Mouse (Mus musculus) spleen, postnatal 14 days (tissue): ENCODE results near the gene Kdelc2.

Experiments
- DNase-seq, 2 experiments: peaks; one replicate each; pipeline ENCODE4 v3.0.0; 2021 to 2022; ENCODE audit warnings: low spot score in 2 of 2

Kdelc2 gene

DNA sequence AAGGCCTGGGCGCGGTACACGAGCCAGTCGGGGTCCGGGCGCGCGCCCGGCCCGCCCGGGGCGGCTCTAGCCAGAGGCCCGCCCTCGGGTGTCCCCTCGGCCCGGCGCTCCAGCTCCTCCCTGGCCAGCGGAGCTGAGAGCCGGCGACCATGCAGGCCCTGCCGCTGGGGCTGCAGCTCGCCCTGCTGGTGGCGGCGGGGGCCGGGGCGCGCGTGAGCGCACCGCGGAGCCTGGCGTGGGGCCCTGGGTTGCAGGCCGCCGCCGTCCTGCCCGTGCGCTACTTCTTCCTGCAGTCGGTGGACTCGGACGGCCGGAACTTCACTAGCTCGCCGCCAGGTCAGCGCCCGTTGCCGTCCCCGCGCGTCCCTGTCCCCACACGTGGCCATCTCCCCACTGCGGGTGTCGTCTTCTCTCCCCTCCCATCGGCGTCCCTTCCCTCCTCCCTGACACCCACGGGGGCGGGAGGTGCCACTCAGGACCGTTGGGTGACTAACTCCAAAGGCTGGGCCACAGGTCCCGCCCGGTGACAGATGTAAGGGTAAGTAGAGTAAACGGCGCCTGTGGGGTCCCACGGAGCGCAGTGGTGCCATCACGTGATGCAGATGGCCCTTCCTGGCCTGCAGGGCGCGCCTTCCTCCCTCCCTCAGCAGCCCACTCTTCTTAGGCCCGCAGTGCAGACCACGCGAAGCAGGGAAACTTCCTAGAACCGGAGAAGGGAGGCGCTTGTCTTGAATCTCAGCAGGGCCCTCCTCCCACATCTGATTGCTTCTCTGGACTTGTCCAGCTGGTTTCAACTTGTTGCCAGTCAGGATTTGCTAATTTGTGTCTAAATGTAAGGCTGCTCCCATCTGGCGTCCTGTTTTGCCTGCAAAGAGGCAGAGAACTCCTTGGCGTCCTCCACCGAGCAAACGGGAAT, at the start of gene Kdelc2:
Gene Kdelc2, plus strand, starts transcription at position 75 of the 916 bp plus-strand sequence.
- DNase-seq, result peak in 1 of 2 experiments; percentile 22

- DNase-seq, result no peak
Measured at GRCm38 (mm10) chr9:53335131-53335530, 48.7 kb upstream of the Kdelc2 start.

- no peak for DNase-seq
Measured at GRCm38 (mm10) chr9:53339603-53340002, 44.2 kb upstream of the Kdelc2 start.

DNA sequence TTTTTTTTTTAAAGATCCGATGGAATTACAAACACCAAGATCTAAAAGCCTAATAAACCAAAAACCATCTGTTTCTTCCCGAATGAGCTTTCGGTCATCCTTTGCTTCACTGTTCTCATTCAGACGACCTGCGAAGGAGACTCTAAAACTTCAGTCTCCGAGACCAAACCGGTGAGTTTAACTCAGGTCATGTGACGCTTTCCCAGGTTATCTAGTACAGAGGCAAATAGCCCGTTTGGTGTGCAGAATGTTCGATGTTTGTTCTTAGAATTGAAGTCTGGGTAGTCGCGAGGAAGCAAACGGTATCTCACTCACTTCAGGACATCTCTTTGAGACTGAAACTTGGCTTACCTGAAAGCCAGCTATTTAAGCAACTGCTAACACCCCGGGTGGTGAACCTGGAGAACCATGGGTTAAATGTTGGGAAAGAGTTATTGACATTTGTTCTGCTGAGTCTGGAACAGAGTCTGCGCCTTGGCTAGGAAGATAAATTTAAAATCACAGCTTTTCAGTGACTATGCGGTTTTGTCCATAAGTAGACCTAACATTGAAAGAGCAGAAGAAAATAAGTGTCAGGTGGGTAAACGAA, 43.4 kb upstream of the Kdelc2 start:
- no peak for DNase-seq

GRCm38 (mm10) chr9:53340969-53341368, 42.9 kb upstream of the Kdelc2 start:
- no peak for DNase-seq

GRCm38 (mm10) chr9:53341981-53342380, 41.8 kb upstream of the Kdelc2 start:
- DNase-seq, result no peak

- no peak for DNase-seq
Measured at GRCm38 (mm10) chr9:53344646-53345432, 39.0 kb upstream of the Kdelc2 start.

DNA sequence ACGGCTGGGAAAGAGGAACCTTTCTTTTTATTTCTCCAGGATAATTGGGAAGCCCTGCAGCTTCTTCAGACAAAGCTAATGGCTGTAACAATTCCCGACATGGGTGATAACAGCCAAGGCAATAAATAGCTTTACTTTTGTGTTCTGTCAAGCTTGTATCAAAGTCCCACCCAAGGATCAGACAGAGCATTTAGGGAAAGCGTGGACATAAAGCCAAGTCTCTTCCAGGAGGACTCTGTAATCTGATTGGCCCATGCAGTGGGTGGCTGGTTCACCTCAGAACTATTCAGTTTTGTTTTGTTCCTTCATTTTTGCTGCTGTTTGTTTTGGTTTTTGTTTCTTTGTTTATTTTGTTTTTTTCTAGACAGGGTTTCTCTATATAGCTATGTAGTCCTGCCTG, 38.1 kb upstream of the Kdelc2 start:
- no peak for DNase-seq

GRCm38 (mm10) chr9:53346402-53346801, 37.4 kb upstream of the Kdelc2 start:
- no peak for DNase-seq

- DNase-seq, result no peak
Measured at GRCm38 (mm10) chr9:53349211-53349610, 34.6 kb upstream of the Kdelc2 start.

DNA sequence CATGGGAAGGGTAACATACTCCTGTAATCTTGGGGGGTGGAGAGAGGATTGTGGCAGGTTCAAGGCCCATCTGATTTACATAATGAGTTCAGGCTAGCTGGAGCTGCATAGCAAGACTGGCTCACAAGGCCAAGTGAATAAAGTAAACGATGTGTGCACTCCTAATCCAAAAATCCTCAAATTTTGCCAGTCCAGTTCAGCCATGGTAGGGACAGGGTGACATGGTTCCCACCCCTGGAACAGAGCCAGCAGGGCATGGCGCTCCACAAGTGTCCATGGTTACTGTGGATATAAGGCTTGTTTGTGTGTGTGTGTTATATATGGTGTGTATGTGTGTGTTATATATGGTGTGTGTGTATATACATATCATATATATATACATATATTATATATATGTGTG, 33.5 kb upstream of the Kdelc2 start:
- no peak for DNase-seq

GRCm38 (mm10) chr9:53351899-53352298, 31.9 kb upstream of the Kdelc2 start:
- DNase-seq, result no peak

DNA sequence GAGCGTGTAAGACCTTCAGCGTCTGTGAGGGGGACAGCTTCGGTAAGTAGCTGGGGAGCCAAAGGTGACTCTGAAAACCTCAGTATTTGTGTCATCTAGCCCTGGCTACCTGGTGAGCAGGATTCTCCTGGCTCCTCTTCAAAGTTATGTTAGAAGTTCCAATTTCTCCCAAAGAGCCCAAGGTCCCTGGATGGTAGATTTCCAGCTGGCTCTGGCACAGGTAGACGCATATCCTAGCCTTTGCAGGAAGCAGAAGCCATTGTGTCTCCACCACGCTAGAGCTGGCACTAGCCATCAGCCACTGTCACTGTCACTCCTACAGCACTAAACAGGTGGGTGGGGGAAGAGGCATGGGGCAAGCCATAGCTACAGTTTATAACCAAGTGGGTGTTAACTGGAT, 30.7 kb upstream of the Kdelc2 start:
- DNase-seq, result no peak

DNA sequence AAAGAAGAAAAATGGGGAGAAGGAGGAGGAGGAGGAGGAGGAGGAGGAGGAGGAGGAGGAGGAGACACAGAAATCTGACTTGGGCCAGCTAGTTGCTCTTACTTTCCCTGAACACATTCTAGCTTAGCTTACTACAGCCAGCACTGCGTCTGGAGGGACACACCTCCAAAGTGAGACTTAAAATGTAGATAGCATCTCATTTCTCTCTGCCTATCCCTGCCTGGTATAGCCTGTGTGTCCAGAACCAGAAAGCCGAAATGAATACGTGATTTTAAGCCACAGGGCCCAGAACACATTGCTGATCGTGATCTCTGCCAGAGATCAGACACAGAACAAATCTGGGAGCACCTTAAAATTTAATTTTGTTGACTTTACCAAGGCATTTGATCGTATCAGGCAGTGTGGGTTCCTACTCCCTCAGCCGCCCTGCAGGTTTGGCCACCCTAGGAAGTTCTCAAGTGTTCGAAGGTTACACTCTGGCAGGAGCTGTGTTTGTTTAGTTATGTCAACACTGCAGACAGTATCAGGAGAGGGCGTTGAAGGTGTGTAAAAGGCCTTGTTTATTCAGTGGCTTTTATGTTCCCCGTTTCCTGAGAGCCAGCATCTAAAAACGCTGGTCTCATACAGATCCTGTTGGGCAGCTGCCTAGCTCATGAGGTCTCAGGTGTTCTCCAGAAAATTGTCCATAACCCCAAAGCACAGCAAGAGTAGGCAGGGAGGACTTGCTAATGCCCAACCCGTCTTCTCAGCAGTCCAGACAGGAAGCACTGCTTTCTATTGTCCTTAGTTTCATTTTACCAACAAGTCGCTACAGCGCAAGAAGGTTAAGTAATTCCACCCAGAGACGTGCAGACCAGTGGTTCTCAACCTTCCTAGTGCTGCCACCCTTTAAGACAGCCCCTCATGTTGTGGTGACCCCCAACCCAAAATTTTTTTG, 27.3 kb upstream of the Kdelc2 start:
- DNase-seq, result no peak

GRCm38 (mm10) chr9:53371339-53371738, 12.5 kb upstream of the Kdelc2 start:
- no peak for DNase-seq

DNA sequence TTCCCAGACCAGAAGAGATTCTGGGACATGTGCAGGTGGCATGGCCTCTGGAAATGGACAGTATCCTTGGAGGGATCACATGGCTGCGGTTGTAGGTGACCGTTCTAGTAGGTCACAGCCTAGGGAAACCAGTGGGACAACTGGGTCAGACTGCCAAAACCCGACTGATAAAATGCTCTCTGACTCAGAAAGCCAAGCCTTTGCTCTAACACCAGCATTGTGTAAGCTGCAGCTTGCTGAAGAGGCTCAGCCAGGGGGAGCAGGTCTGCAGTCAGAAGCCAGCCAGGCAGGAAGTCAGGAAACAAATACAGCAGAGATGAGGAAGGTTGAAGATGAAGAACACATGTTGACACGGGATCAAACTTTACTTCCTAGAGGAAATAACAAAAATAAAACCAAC, 7.9 kb upstream of the Kdelc2 start:
- DNase-seq, result no peak

GRCm38 (mm10) chr9:53376820-53377219, 7.0 kb upstream of the Kdelc2 start:
- DNase-seq, result peak in 1 of 2 experiments; percentile 11

DNA sequence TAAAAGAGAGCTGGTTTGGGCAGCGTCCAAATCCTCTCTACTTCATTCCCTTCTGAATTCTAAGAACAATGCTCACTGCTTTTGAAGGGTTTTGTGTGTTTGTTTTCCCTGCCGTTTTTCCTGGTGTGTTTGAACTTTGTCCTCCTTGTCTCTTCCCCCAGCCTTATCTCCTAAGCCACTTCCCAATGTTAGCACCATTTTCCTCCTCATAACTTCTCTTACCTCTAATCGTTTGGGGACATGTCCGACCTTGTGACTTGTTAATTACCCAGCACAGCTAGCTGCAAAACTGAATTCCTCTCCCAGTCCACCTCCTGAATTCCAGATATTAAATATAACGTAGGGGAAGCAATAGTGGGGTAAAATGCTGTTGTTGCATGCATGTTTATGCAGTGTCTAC, 6.2 kb upstream of the Kdelc2 start:
- DNase-seq, result no peak

DNA sequence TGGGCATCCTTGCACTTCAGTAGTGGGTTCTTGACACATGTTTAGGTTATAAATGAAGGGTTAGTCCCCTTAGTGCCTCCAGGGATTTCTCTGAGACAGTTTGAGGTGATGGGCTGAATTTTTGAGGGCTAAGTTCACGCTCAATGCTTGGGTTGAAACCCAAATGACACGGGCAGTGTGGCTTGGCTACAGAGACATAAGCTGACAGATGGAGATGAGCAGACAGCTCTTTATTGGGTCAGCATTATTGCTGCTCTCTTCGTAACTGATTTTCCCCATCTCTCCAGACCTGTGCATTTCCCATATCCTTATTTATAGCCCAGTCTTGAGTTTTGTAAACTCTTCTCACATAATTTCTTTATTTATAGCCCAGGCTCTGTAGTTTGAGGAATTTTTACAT, 5.7 kb upstream of the Kdelc2 start:
- DNase-seq, result no peak

- DNase-seq, result no peak
Measured at GRCm38 (mm10) chr9:53380595-53380994, 3.2 kb upstream of the Kdelc2 start.

GRCm38 (mm10) chr9:53381113-53381615, 2.7 kb upstream of the Kdelc2 start:
- DNase-seq, result no peak
